Mouse (Mus musculus): ENCODE measurements around the gene Gm6676. TPM values are rescaled to one million over a fixed set of nuclear protein-coding genes. Genes with fewer than 3 reads are reported as not detected.
A peak's percentile ranks its signal among the peaks of the same experiment; 100 is the strongest.
"Not testable (repeated sequence)": the region's sequence is repeated elsewhere in the genome, so short reads cannot be mapped to it uniquely, and the experiment has no call there.

Gm6676 gene
- polyA plus RNA-seq (2015; fragmentation: Nextera tagmentation; extraction: Ambion mirVana) = not detected in 2 replicates

GRCm38 (mm10) chr14:7125312-7125711 lies at the start of gene Gm6676:
Gene Gm6676, minus strand, starts transcription at chr14:7125412.
- no CpG with 5 or more reads among the region's 2 CpGs for WGBS (ENCODE audit: insufficient replicate concordance)
- not testable (repeated sequence) for ATAC-seq (ENCODE audit: low read depth); H3K36me3 ChIP-seq (ENCODE audit: control insufficient read depth, insufficient read depth)

GRCm38 (mm10) chr14:7174483-7174971 lies 49.3 kb upstream of the Gm6676 start, which contains the start of gene Gm3512:
Gene Gm3512, minus strand, starts transcription at chr14:7174533.
- H3K4me3 ChIP-seq (ENCODE audit: low read depth, low read length); H3K9me3 ChIP-seq (replicated peaks; ENCODE audit: control insufficient read depth, low read length); H3K27me3 ChIP-seq (ENCODE audit: control insufficient read depth, insufficient read depth, low read depth, low read length); H3K4me1 ChIP-seq (ENCODE audit: control insufficient read depth, low read depth, low read length); ATAC-seq (ENCODE audit: low read depth); H3K4me2 ChIP-seq (ENCODE audit: low read depth, low read length); H3K27ac ChIP-seq (ENCODE audit: low read length); H3K9ac ChIP-seq (ENCODE audit: low read depth, low read length); H3K36me3 ChIP-seq (ENCODE audit: control insufficient read depth, insufficient read depth): not testable (repeated sequence)
- no CpG with 5 or more reads among the region's 37 CpGs for WGBS (ENCODE audit: insufficient replicate concordance)

More at GRCm38 (mm10) chr14:7125312-7125711, at the start of gene Gm6676:
- not testable (repeated sequence) for H3K4me2 ChIP-seq (ENCODE audit: low read depth, low read length); H3K9ac ChIP-seq (ENCODE audit: low read depth, low read length); H3K27ac ChIP-seq (ENCODE audit: low read length); H3K4me1 ChIP-seq (ENCODE audit: control insufficient read depth, low read depth, low read length); H3K4me3 ChIP-seq (ENCODE audit: low read depth, low read length); H3K9me3 ChIP-seq (replicated peaks; ENCODE audit: control insufficient read depth, low read length); H3K27me3 ChIP-seq (ENCODE audit: control insufficient read depth, insufficient read depth, low read depth, low read length)

GRCm38 (mm10) chr14:7105124-7105802 lies 19.9 kb downstream of the Gm6676 start:
- peak overlapping the region; percentile 13; the same call in 1 of the 2 replicates for H3K4me3 ChIP-seq (ENCODE audit: low read depth, low read length)
- WGBS (ENCODE audit: insufficient replicate concordance) = 0% methylated on average over 6 of the region's 54 CpGs
- ATAC-seq (ENCODE audit: low read depth) = not testable (repeated sequence)

GRCm38 (mm10) chr14:7100521-7100920 lies 24.7 kb downstream of the Gm6676 start, which contains the start of gene Gm3696:
Gene Gm3696, minus strand, starts transcription at chr14:7100621.
- H3K36me3 ChIP-seq (ENCODE audit: control insufficient read depth, insufficient read depth); H3K4me1 ChIP-seq (ENCODE audit: control insufficient read depth, low read depth, low read length); H3K4me3 ChIP-seq (ENCODE audit: low read depth, low read length); H3K9ac ChIP-seq (ENCODE audit: low read depth, low read length); H3K4me2 ChIP-seq (ENCODE audit: low read depth, low read length); H3K27me3 ChIP-seq (ENCODE audit: control insufficient read depth, insufficient read depth, low read depth, low read length); ATAC-seq (ENCODE audit: low read depth); H3K9me3 ChIP-seq (replicated peaks; ENCODE audit: control insufficient read depth, low read length); H3K27ac ChIP-seq (ENCODE audit: low read length): not testable (repeated sequence)
- WGBS (ENCODE audit: insufficient replicate concordance) = 15% methylated on average over 1 of the region's 3 CpGs

More at GRCm38 (mm10) chr14:7105124-7105802, 19.9 kb downstream of the Gm6676 start:
- H3K4me2 ChIP-seq (ENCODE audit: low read depth, low read length) = 0 out of 2 replicates have a peak overlapping the region, but pooled peaks have one; percentile 20
- not testable (repeated sequence) for H3K27me3 ChIP-seq (ENCODE audit: control insufficient read depth, insufficient read depth, low read depth, low read length); H3K9me3 ChIP-seq (replicated peaks; ENCODE audit: control insufficient read depth, low read length); H3K27ac ChIP-seq (ENCODE audit: low read length); H3K36me3 ChIP-seq (ENCODE audit: control insufficient read depth, insufficient read depth); H3K4me1 ChIP-seq (ENCODE audit: control insufficient read depth, low read depth, low read length); H3K9ac ChIP-seq (ENCODE audit: low read depth, low read length)

Other genes with a start within 250 kb of the Gm6676 start
- not detected in 2 replicates for gene Gm3667, start 235.4 kb downstream of the Gm6676 start, polyA plus RNA-seq (2015; fragmentation: Nextera tagmentation; extraction: Ambion mirVana)
- gene Gm6356, start 151.6 kb downstream of the Gm6676 start, polyA plus RNA-seq (2015; fragmentation: Nextera tagmentation; extraction: Ambion mirVana) = not detected in 2 replicates
- not detected in 2 replicates for gene Gm10406, start 98.0 kb downstream of the Gm6676 start, polyA plus RNA-seq (2015; fragmentation: Nextera tagmentation; extraction: Ambion mirVana)
- gene Gm3685, start 80.4 kb downstream of the Gm6676 start, polyA plus RNA-seq (2015; fragmentation: Nextera tagmentation; extraction: Ambion mirVana) = not detected in 2 replicates
- not detected in 2 replicates for gene Gm3696, start 24.8 kb downstream of the Gm6676 start, polyA plus RNA-seq (2015; fragmentation: Nextera tagmentation; extraction: Ambion mirVana)
- 0.05 and 0.16 TPM in 2 replicates for gene Gm3512, start 49.1 kb upstream of the Gm6676 start, polyA plus RNA-seq (2015; fragmentation: Nextera tagmentation; extraction: Ambion mirVana)
- not detected in 2 replicates for gene Gm16434, start 69.1 kb upstream of the Gm6676 start, polyA plus RNA-seq (2015; fragmentation: Nextera tagmentation; extraction: Ambion mirVana)
- not detected in 2 replicates for gene Gm3727, start 139.3 kb upstream of the Gm6676 start, polyA plus RNA-seq (2015; fragmentation: Nextera tagmentation; extraction: Ambion mirVana)
- not detected in 2 replicates for gene Gm3739, start 189.6 kb upstream of the Gm6676 start, polyA plus RNA-seq (2015; fragmentation: Nextera tagmentation; extraction: Ambion mirVana)
- not detected in 2 replicates for gene Gm5797, start 207.0 kb upstream of the Gm6676 start, polyA plus RNA-seq (2015; fragmentation: Nextera tagmentation; extraction: Ambion mirVana)
- not detected in 2 replicates for gene Gm8374, start 239.7 kb upstream of the Gm6676 start, polyA plus RNA-seq (2015; fragmentation: Nextera tagmentation; extraction: Ambion mirVana)

All from liver, embryonic 16.5 days (tissue).